8 mouse cellular contexts compared by ENCODE assay signal in genomic region chr10:69845749-69846148, GRCm38 (mm10).
DNase-seq lines count a peak whose midpoint lies in the region; ATAC-seq and TF ChIP-seq lines count a peak whose summit lies in the region.

No protein-coding gene starts in this region.

- no peaks in the 10 kb centered on the region for H3K36me3 ChIP-seq in thymus, adult 2 months (ENCODE audit: control insufficient read depth, insufficient read depth, low read length)
- H3K36me3 ChIP-seq in forebrain, embryonic 12.5 days (replicated peaks): 0 out of 2 replicates have a peak, but pooled peaks cover 5% of the 10 kb centered on the region

- no peak overlapping the region for H3K4me3 ChIP-seq in thymus, adult 2 months (ENCODE audit: control insufficient read depth, insufficient read depth, low read length)
- no peak overlapping the region for H3K4me3 ChIP-seq in forebrain, embryonic 12.5 days (replicated peaks)
- no peak overlapping the region for H3K4me3 ChIP-seq in lung, adult 2 months (replicated peaks; ENCODE audit: extremely low read depth, low read depth, low read length)

- no peak overlapping the region for H3K9ac ChIP-seq in forebrain, embryonic 12.5 days

- no peaks in the 10 kb centered on the region for H3K27me3 ChIP-seq in thymus, adult 2 months (ENCODE audit: control insufficient read depth, insufficient read depth, low read length)
- no peaks in the 10 kb centered on the region for H3K27me3 ChIP-seq in forebrain, embryonic 12.5 days

- no peaks in the 10 kb centered on the region for H3K9me3 ChIP-seq in forebrain, embryonic 12.5 days

- TF ChIP-seq POLR2A in thymus, adult 2 months (IDR thresholded peaks at IDR 0.05; ENCODE audit: control insufficient read depth, extremely low read depth, insufficient read depth, low read length, poor library complexity): no peak
- TF ChIP-seq POLR2A in lung, adult 2 months (IDR thresholded peaks at IDR 0.05; ENCODE audit: borderline replicate concordance, extremely low read depth, low read depth, low read length): no peak

- peak; percentile 86 for ATAC-seq in forebrain, embryonic 12.5 days (ENCODE audit: low FRiP score)

- DNase-seq in thymus, adult 2 months: peak; percentile 12
- no peak for DNase-seq in thymus, adult 18-20 months
- DNase-seq in c-Kit-positive CD71-positive TER-119-negative erythroid progenitor cells, embryonic 14.5 days (ENCODE audit: low read depth): peak; percentile 21
- DNase-seq in hindlimb bud, embryonic 11.5 days (ENCODE audit: extremely low spot score, low read depth, low spot score): peak; percentile 49
- DNase-seq in lung, adult 2 months: no peak
- DNase-seq in retina, adult 2 months (ENCODE audit: low read depth, low spot score): peak; percentile 45
- no peak for DNase-seq in layer of hippocampus, postnatal 25 days (ENCODE audit: extremely low spot score in 1 of 2, low spot score in 1 of 2)

- H3K27ac ChIP-seq in thymus, adult 2 months (ENCODE audit: control insufficient read depth, insufficient read depth, low read length): no peak overlapping the region
- H3K27ac ChIP-seq in forebrain, embryonic 12.5 days: no peak overlapping the region

- peak; percentile 23; the same call in 1 of the 2 replicates for TF ChIP-seq CTCF in thymus, adult 2 months (IDR thresholded peaks at IDR 0.05; ENCODE audit: borderline replicate concordance, control insufficient read depth, extremely low read depth, insufficient read depth, low read length, poor library complexity)
- peak; percentile 81 for TF ChIP-seq CTCF in lung, adult 2 months (IDR thresholded peaks at IDR 0.05; ENCODE audit: insufficient read depth, low read length)

- 48% methylated on average over 4 of the region's 4 CpGs for WGBS in thymus, adult 2 months
- WGBS in forebrain, embryonic 12.5 days: 34% methylated on average over 4 of the region's 4 CpGs
- WGBS in lung, adult 2 months: 34% methylated on average over 4 of the region's 4 CpGs

- no peak overlapping the region for H3K4me2 ChIP-seq in forebrain, embryonic 12.5 days

- H3K4me1 ChIP-seq in thymus, adult 2 months (replicated peaks; ENCODE audit: control insufficient read depth, insufficient read depth, low read length): no peaks in the 10 kb centered on the region
- H3K4me1 ChIP-seq in forebrain, embryonic 12.5 days: no peaks in the 10 kb centered on the region
- no peaks in the 10 kb centered on the region for H3K4me1 ChIP-seq in lung, adult 2 months (ENCODE audit: control insufficient read depth, insufficient read depth, low read length)

Comparison
In these comparisons a context has a peak if more than half of its experiments do, and no peak if none do; other contexts are left out.
1. DNase-seq: peak in thymus, adult 2 months (single experiment), c-Kit-positive CD71-positive TER-119-negative erythroid progenitor cells, embryonic 14.5 days (single experiment), hindlimb bud, embryonic 11.5 days (single experiment) and retina, adult 2 months (single experiment); none in thymus, adult 18-20 months (0 of 2), lung, adult 2 months (single experiment) and layer of hippocampus, postnatal 25 days (0 of 2).